Comparison of ENCODE assay signal across 20 mouse cellular contexts in genomic region chrX:108797268-108797667, GRCm38 (mm10).
"Had no signal": no experiment of that assay in that cellular context is flagged by ENCODE, and none has a peak within 500 bp of the region (broad histone marks: within the 10 kb centered on the region; RNA-seq: fewer than 3 reads in every experiment).

No protein-coding gene starts in this region.

- H3K36me3 ChIP-seq: liver, embryonic 15.5 days; lung, embryonic 15.5 days; midbrain, embryonic 13.5 days; midbrain, embryonic 15.5 days; neural tube, embryonic 12.5 days had no signal

- DNase-seq: liver, postnatal 0 days; lung, adult 2 months; lung, postnatal 14 days; lung, postnatal 36 days; right cerebral cortex, adult 18-20 months; right cerebral cortex, postnatal 25 days; right cerebral cortex, postnatal 4 days; spleen, adult 18-20 months; thymus, adult 18-20 months; thymus, postnatal 25 days; thymus, postnatal 4 days had no signal

- H3K4me2 ChIP-seq: liver, embryonic 15.5 days; lung, embryonic 15.5 days; midbrain, embryonic 11.5 days; midbrain, embryonic 13.5 days; midbrain, embryonic 15.5 days; neural tube, embryonic 12.5 days had no signal

- H3K4me3 ChIP-seq: liver, embryonic 15.5 days; lung, embryonic 15.5 days; megakaryocyte, embryonic 14.5 days; midbrain, embryonic 13.5 days; midbrain, embryonic 15.5 days; neural tube, embryonic 12.5 days had no signal

- H3K9me3 ChIP-seq: liver, embryonic 15.5 days; lung, embryonic 15.5 days; megakaryocyte, embryonic 14.5 days; midbrain, embryonic 13.5 days; midbrain, embryonic 15.5 days; neural tube, embryonic 12.5 days had no signal

- ATAC-seq: liver, postnatal 0 days; lung, postnatal 0 days; midbrain, embryonic 13.5 days; midbrain, embryonic 15.5 days had no signal

- H3K27me3 ChIP-seq: liver, embryonic 15.5 days; lung, embryonic 15.5 days; megakaryocyte, embryonic 14.5 days; midbrain, embryonic 13.5 days; midbrain, embryonic 15.5 days; neural tube, embryonic 12.5 days had no signal

- H3K4me1 ChIP-seq: liver, embryonic 15.5 days; lung, embryonic 15.5 days; megakaryocyte, embryonic 14.5 days; midbrain, embryonic 13.5 days; midbrain, embryonic 15.5 days; neural tube, embryonic 12.5 days had no signal

- H3K9ac ChIP-seq: liver, embryonic 15.5 days; liver, postnatal 0 days; lung, embryonic 15.5 days; midbrain, embryonic 13.5 days; midbrain, embryonic 15.5 days; neural tube, embryonic 12.5 days had no signal

- H3K27ac ChIP-seq: liver, embryonic 15.5 days; lung, embryonic 15.5 days; macrophage; midbrain, embryonic 13.5 days; midbrain, embryonic 15.5 days; neural tube, embryonic 12.5 days had no signal
